Mouse (Mus musculus) G1E (cell line): ENCODE measurements around the gene Sh2d4b. TPM values are rescaled to one million over a fixed set of nuclear protein-coding genes. Genes with fewer than 3 reads are reported as not detected.

Experiments
- ATAC-seq: 2 replicates; pipeline ENCODE4 v1.8.0; 2016; ENCODE audit warnings: mild to moderate bottlenecking; ENCODE audit not compliant: insufficient number of reproducible peaks, poor library complexity, low FRiP score, severe bottlenecking; ENCODE audit errors: extremely low read depth
- DNase-seq: peaks from one replicate; pipeline ENCODE4 v3.0.0; 2012; ENCODE audit warnings: low spot score
- H3K27me3 ChIP-seq: 2 replicates; pipeline ENCODE4 v1.6.1; 2012; ENCODE audit warnings: mild to moderate bottlenecking, low read length, inconsistent platforms; ENCODE audit not compliant: insufficient read depth
- H3K36me3 ChIP-seq: replicated peaks from 2 replicates; pipeline ENCODE3; 2012; ENCODE audit warnings: mild to moderate bottlenecking, inconsistent platforms
- H3K4me1 ChIP-seq: 2 replicates; pipeline ENCODE4 v1.6.1; 2012; ENCODE audit warnings: low read depth, low read length, inconsistent platforms, mixed read lengths; ENCODE audit not compliant: insufficient read depth
- H3K4me3 ChIP-seq: 2 replicates; pipeline ENCODE4 v1.5.1; 2012; ENCODE audit warnings: low read depth, mild to moderate bottlenecking, inconsistent platforms, low read length, moderate library complexity, mixed read lengths
- H3K9me3 ChIP-seq: replicated peaks from 2 replicates; pipeline ENCODE4 v1.6.1; 2012; ENCODE audit warnings: inconsistent platforms
- CTCF ChIP-seq: IDR thresholded peaks from 2 replicates; pipeline ENCODE4 v1.5.1; 2012; ENCODE audit warnings: low read depth, low read length, inconsistent platforms, mixed read lengths
- GATA1 ChIP-seq: IDR thresholded peaks from 2 replicates; pipeline ENCODE4 v1.6.1; 2012; ENCODE audit warnings: borderline replicate concordance, low read length, inconsistent platforms, mixed read lengths
- GATA2 ChIP-seq: IDR thresholded peaks from 2 replicates; pipeline ENCODE4 v1.6.1; 2012; ENCODE audit warnings: low read depth, low read length, inconsistent platforms, borderline replicate concordance
- POLR2AphosphoS5 ChIP-seq: IDR thresholded peaks from 2 replicates; pipeline ENCODE4 v1.6.1; 2012; ENCODE audit warnings: low read depth, low read length, inconsistent platforms; ENCODE audit not compliant: insufficient replicate concordance
- TAL1 ChIP-seq: conservative IDR thresholded peaks from 2 replicates; pipeline ENCODE4 v1.6.1; 2012; ENCODE audit warnings: low read depth, low read length, inconsistent platforms, mixed read lengths
- polyA plus RNA-seq: library from polyadenylated mRNA; stranded (reverse); fragments of >175 nt; gene quantifications from 2 replicates; pipeline ENCODE4 v1.2.3, GENCODE M21; 2012
- total RNA-seq, 2 experiments: library from RNA; stranded (forward) in 1 of 2; stranded (reverse) in 1 of 2; fragments of 200-1000 nt in 1 of 2; fragments of >200 nt in 1 of 2; fragmentation: Nextera tagmentation in 1 of 2; gene quantifications; 2 replicates each; pipeline ENCODE4 v1.2.3; 2014 to 2017

Sh2d4b gene
- total and polyA plus RNA-seq, 3 experiments: 0.07 to 0.27 TPM; not detected in 1

DNA sequence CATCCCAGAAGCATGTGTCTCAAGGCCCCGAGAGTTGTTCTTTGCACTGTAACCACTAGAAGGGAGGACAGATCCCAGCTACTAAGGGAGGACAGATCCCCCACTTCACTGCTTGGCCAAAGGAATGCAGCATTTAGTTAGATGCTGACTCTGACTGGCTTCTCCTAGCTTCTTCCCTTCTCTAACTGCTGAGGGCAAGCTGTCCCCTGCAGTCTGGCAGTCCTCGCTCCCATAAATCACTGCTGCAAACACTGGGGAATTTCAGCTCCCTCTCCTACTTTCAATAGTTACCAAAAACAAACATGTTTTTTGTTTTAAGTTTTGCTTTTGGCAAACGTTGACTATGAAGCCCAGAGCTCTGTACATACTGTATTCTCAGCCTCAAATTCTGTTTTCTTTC, 22.5 kb downstream of the Sh2d4b start:
- Histone ChIP-seq H3K36me3 (no peaks in the 10 kb centered on the region), H3K4me1 (no peaks in the 10 kb centered on the region), H3K9me3 (no peaks in the 10 kb centered on the region), H3K27me3 (peaks cover 8% of the 10 kb centered on the region; the same call in 1 of the 2 replicates), H3K4me3 (no peak overlapping the region)
- DNase-seq: no peak
- TF ChIP-seq GATA2: no peak
- TF ChIP-seq GATA1: no peak
- no peak for TF ChIP-seq CTCF
- TF ChIP-seq POLR2AphosphoS5: no peak
- no peak for TF ChIP-seq TAL1
- ATAC-seq: no peak

DNA sequence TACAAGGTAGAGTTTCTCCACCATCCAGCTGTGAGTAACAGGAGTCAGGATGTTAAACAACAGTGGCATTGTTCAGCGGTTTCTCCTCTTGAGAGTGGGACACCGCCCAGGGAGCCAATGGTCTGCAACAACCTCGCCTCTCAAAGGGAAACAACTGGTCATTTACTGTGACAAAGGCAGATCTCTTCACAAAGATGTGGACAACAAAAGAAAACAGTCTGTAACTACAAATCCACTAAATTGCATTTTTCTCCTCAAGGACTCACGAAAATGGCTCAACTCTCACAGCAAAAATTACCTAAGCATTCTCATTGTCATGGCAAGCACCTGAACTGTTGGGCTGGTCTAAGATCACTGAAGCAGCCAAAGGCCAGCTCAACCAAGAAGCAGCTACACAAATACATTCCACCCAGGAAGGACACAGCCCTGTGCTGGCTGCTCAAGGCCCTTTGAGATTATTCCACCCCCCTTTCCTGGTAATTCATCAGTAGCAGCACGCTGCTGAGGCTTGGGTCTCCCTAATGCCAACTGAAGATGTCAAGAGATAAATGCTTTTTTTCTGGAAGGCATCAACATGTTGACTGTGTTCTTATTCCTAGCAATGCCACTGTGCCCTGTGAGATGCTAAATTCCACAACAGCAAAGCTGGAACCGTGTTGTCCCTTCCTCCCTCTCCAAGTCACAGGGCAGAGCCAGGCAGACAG, 28.1 kb downstream of the Sh2d4b start:
- no peak for DNase-seq
- ATAC-seq: no peak
- Histone ChIP-seq H3K4me3 (no peak overlapping the region), H3K27me3 (peaks cover 6% of the 10 kb centered on the region; the same call in 1 of the 2 replicates), H3K36me3 (no peaks in the 10 kb centered on the region), H3K4me1 (no peaks in the 10 kb centered on the region), H3K9me3 (no peaks in the 10 kb centered on the region)
- TF ChIP-seq POLR2AphosphoS5 (no peak), GATA1 (no peak), CTCF (no peak), GATA2 (no peak), TAL1 (no peak)

DNA sequence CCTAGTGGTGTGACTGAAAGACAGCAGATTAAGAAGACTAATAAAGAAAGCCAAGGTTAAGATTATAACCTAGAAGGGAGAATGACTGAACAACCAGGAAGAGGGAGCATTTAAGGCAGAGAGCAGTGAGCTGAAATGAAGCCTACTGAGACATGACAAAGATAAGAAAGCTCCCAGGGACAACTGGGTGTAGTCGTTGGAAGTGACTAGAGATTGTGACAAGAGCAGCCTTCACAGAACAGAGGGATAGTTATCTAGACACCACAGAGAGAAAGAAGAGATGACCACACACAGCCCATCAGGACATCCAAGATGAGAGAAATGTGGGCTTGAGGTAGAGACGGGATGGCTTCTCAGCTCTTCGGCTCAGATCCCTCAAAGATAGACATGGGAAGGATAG, 29.4 kb downstream of the Sh2d4b start:
- Histone ChIP-seq H3K36me3 (no peaks in the 10 kb centered on the region), H3K4me1 (no peaks in the 10 kb centered on the region), H3K4me3 (no peak overlapping the region), H3K27me3 (peaks cover 6% of the 10 kb centered on the region; the same call in 1 of the 2 replicates), H3K9me3 (no peaks in the 10 kb centered on the region)
- ATAC-seq (no peak), DNase-seq (no peak)
- TF ChIP-seq GATA2: no peak
- no peak for TF ChIP-seq POLR2AphosphoS5
- no peak for TF ChIP-seq TAL1
- TF ChIP-seq GATA1: no peak
- no peak for TF ChIP-seq CTCF

DNA sequence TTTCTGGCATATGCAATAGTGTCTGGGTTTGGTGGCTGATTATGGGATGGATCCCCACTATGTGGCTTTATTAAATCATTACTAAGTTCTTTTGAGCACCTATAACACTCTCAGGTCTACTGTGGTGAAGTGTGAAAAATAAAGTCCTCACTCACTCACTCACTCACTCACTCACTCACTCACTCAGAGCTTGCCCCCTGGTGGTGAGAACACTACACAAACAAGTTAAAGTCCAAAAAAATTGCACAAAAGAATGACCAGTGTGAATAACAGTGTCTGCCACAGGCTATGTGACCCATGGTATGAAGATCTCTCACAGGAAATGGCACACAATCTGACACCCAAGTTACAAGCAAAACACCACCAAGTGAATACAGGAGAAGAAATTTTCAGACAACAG, 30.0 kb downstream of the Sh2d4b start:
- no peak for DNase-seq
- ATAC-seq: no peak
- Histone ChIP-seq H3K27me3 (peaks cover 6% of the 10 kb centered on the region; the same call in 1 of the 2 replicates), H3K4me3 (no peak overlapping the region), H3K36me3 (no peaks in the 10 kb centered on the region), H3K4me1 (no peaks in the 10 kb centered on the region), H3K9me3 (no peaks in the 10 kb centered on the region)
- no peak for TF ChIP-seq GATA1
- TF ChIP-seq CTCF: no peak
- TF ChIP-seq TAL1: no peak
- no peak for TF ChIP-seq GATA2
- TF ChIP-seq POLR2AphosphoS5: no peak

DNA sequence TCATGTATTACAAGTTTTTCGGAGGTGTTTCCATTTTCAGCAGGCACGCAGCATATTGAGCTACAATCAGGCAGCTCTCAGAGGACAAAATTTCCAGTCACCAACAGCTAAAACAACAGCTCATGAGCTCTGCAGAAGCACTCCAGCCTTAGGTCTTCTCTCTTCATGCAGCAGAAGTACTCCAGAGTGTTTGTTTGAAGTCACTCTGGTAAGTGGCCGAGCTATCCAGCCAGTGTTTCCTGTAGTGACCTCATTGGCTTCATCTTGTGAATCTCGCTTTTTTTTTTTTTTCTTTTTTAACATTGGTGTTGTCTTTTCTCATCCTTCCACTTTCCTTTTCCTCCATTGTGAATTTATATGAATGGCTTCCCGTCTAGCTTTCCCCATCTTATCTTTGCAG, 40.1 kb downstream of the Sh2d4b start:
- no peak overlapping the region for H3K4me3 ChIP-seq
- H3K9me3 ChIP-seq: no peaks in the 10 kb centered on the region
- no peak for ATAC-seq
- H3K4me1 ChIP-seq: no peaks in the 10 kb centered on the region
- DNase-seq: no peak
- H3K36me3 ChIP-seq: no peaks in the 10 kb centered on the region
- TF ChIP-seq GATA1: no peak
- TF ChIP-seq GATA2: no peak
- TF ChIP-seq TAL1: no peak
- TF ChIP-seq POLR2AphosphoS5: no peak
- TF ChIP-seq CTCF: no peak
- no peaks in the 10 kb centered on the region for H3K27me3 ChIP-seq

DNA sequence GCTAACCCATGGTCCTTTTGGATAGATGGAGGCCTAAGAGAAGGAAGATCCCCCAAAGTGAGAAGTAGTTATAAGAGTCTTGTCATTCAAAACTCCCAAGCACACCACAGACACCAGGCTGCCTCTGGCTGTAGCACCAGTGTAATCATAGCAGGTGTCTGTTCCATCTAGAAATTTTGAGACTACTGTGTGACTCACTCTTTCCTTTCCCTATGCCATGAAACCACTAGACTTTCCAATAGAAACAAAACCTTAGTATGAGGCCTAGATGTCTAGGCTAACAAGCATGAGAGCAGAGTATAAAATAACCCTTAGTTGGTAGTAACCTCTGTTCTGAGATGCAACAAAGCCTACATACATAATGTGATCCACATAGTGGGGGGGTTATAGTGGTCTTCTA, 55.7 kb downstream of the Sh2d4b start:
- no peaks in the 10 kb centered on the region for H3K9me3 ChIP-seq
- ATAC-seq (no peak), DNase-seq (no peak)
- no peak overlapping the region for H3K4me3 ChIP-seq
- TF ChIP-seq GATA2 (no peak), GATA1 (no peak), CTCF (no peak), TAL1 (no peak), POLR2AphosphoS5 (no peak)
- H3K36me3 ChIP-seq: no peaks in the 10 kb centered on the region
- H3K27me3 ChIP-seq: no peaks in the 10 kb centered on the region
- H3K4me1 ChIP-seq: no peaks in the 10 kb centered on the region
